Mouse (Mus musculus): ENCODE results near the gene Maea. TPM values are rescaled to one million over a fixed set of nuclear protein-coding genes. Genes with fewer than 3 reads are reported as not detected.

The Maea gene
- 97.9 and 133 TPM in 2 replicates for polyA plus RNA-seq (2014; fragmentation: Nextera tagmentation; extraction: Ambion mirVana)

GRCm38 (mm10) chr5:33335273-33335976 is at the start of gene Maea:
Maea (plus strand) TSS chr5:33335509.
- Histone ChIP-seq H3K27me3 (ENCODE audit: control insufficient read depth, insufficient read depth, low read length) (no peaks in the 10 kb centered on the region), H3K4me2 (replicated peaks; ENCODE audit: low read depth, low read length) (peak within 1 kb of the TSS; percentile 88), H3K4me1 (ENCODE audit: control insufficient read depth, insufficient read depth, low read length) (peaks cover 13% of the 10 kb centered on the region), H3K9ac (ENCODE audit: low read depth, low read length) (peak within 1 kb of the TSS; percentile 96), H3K36me3 (ENCODE audit: control insufficient read depth, insufficient read depth, low read length) (peaks cover 9% of the 10 kb centered on the region), H3K27ac (ENCODE audit: low read depth, low read length) (peak within 1 kb of the TSS; percentile 84), H3K9me3 (ENCODE audit: control insufficient read depth, low read length) (no peaks in the 10 kb centered on the region), H3K4me3 (ENCODE audit: low read length) (peak within 1 kb of the TSS; percentile 99)
- under 1% methylated on average over 71 of the region's 71 CpGs for WGBS
- peak; percentile 100 for ATAC-seq (ENCODE audit: low FRiP score, low TSS enrichment)

DNA sequence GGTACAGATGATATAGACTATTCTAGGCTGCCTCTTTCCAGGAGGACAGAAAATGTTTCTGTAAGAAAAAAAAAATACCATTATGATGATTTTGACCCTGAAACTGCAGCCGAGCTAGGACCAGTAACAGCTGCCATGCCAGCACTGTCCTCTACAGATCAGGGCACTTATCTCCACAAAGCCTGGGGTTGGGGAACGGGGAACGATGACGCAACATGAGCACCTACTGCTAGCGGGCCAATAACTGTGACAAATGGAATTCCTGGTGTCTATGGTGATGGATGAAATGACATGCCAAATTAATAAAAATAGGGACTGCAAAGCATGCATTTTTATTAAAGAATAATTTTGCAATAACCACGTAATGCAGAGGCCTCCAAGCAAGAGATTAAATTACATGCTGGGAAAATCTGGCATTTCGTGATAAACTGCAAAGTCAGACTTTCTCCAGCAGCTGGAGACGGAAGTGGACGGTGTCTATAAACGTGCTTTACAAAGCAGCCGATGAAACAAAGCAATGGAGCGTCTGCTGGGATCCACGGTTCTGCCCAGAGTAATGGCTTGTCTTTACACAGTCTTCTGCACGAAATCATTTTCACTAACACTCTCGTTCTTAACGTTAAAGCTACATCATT is 41.4 kb upstream of the Maea start:
- H3K9me3 ChIP-seq (ENCODE audit: control insufficient read depth, low read length), result no peaks in the 10 kb centered on the region
- no peak overlapping the region for H3K4me3 ChIP-seq (ENCODE audit: low read length)
- no peaks in the 10 kb centered on the region for H3K27me3 ChIP-seq (ENCODE audit: control insufficient read depth, insufficient read depth, low read length)
- H3K36me3 ChIP-seq (ENCODE audit: control insufficient read depth, insufficient read depth, low read length), result no peaks in the 10 kb centered on the region
- 60% methylated on average over 16 of the region's 16 CpGs for whole genome bisulfite sequencing
- no peaks in the 10 kb centered on the region for H3K4me1 ChIP-seq (ENCODE audit: control insufficient read depth, insufficient read depth, low read length)
- no peak overlapping the region for H3K9ac ChIP-seq (ENCODE audit: low read depth, low read length)
- no peak overlapping the region for H3K4me2 ChIP-seq (replicated peaks; ENCODE audit: low read depth, low read length)
- no peak overlapping the region for H3K27ac ChIP-seq (ENCODE audit: low read depth, low read length)
- ATAC-seq (ENCODE audit: low FRiP score, low TSS enrichment), result no peak

GRCm38 (mm10) chr5:33297164-33297563 is 38.1 kb upstream of the Maea start:
- no peaks in the 10 kb centered on the region for H3K36me3 ChIP-seq (ENCODE audit: control insufficient read depth, insufficient read depth, low read length)
- 70% methylated on average over 6 of the region's 6 CpGs for WGBS
- ATAC-seq (ENCODE audit: low FRiP score, low TSS enrichment), result no peak

GRCm38 (mm10) chr5:33301801-33302200 is 33.5 kb upstream of the Maea start:
- ATAC-seq (ENCODE audit: low FRiP score, low TSS enrichment), result no peak
- WGBS, result 88% methylated on average over 2 of the region's 2 CpGs
- Histone ChIP-seq H3K36me3 (ENCODE audit: control insufficient read depth, insufficient read depth, low read length) (no peaks in the 10 kb centered on the region), H3K4me3 (ENCODE audit: low read length) (no peak overlapping the region), H3K27me3 (ENCODE audit: control insufficient read depth, insufficient read depth, low read length) (no peaks in the 10 kb centered on the region), H3K4me2 (replicated peaks; ENCODE audit: low read depth, low read length) (no peak overlapping the region), H3K27ac (ENCODE audit: low read depth, low read length) (no peak overlapping the region), H3K4me1 (ENCODE audit: control insufficient read depth, insufficient read depth, low read length) (no peaks in the 10 kb centered on the region), H3K9me3 (ENCODE audit: control insufficient read depth, low read length) (no peaks in the 10 kb centered on the region), H3K9ac (ENCODE audit: low read depth, low read length) (no peak overlapping the region)

More at GRCm38 (mm10) chr5:33297164-33297563, 38.1 kb upstream of the Maea start:
- H3K27me3 ChIP-seq (ENCODE audit: control insufficient read depth, insufficient read depth, low read length), result no peaks in the 10 kb centered on the region
- H3K4me1 ChIP-seq (ENCODE audit: control insufficient read depth, insufficient read depth, low read length), result no peaks in the 10 kb centered on the region
- H3K4me3 ChIP-seq (ENCODE audit: low read length), result no peak overlapping the region
- no peaks in the 10 kb centered on the region for H3K9me3 ChIP-seq (ENCODE audit: control insufficient read depth, low read length)
- no peak overlapping the region for H3K4me2 ChIP-seq (replicated peaks; ENCODE audit: low read depth, low read length)
- no peak overlapping the region for H3K27ac ChIP-seq (ENCODE audit: low read depth, low read length)
- no peak overlapping the region for H3K9ac ChIP-seq (ENCODE audit: low read depth, low read length)

GRCm38 (mm10) chr5:33310704-33311462 is 24.4 kb upstream of the Maea start:
- Histone ChIP-seq H3K36me3 (ENCODE audit: control insufficient read depth, insufficient read depth, low read length) (no peaks in the 10 kb centered on the region), H3K4me1 (ENCODE audit: control insufficient read depth, insufficient read depth, low read length) (no peaks in the 10 kb centered on the region), H3K4me2 (replicated peaks; ENCODE audit: low read depth, low read length) (no peak overlapping the region), H3K4me3 (ENCODE audit: low read length) (no peak overlapping the region), H3K9me3 (ENCODE audit: control insufficient read depth, low read length) (no peaks in the 10 kb centered on the region), H3K27ac (ENCODE audit: low read depth, low read length) (no peak overlapping the region), H3K27me3 (ENCODE audit: control insufficient read depth, insufficient read depth, low read length) (no peaks in the 10 kb centered on the region), H3K9ac (ENCODE audit: low read depth, low read length) (no peak overlapping the region)
- 65% methylated on average over 3 of the region's 3 CpGs for WGBS
- ATAC-seq (ENCODE audit: low FRiP score, low TSS enrichment), result no peak

DNA sequence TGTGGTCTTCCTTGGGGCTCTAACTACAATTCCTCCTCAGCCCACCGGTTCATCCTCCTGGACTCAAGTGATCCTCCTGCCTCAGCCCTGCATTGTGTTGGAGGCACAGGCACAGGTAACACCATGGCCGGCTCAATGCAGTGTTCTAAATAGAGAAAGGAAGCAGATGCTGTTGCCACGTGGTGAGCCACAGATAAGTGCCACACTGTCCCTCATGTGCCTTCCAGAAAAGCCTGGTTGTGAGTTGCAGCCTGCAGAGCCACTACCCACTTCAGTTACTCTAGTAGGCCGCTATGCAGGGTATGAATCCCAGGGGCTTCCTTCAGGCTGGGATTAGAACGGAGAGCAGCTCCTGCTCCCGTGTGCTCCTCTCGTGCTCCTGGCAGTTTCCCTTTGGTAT is 23.1 kb upstream of the Maea start:
- H3K27me3 ChIP-seq (ENCODE audit: control insufficient read depth, insufficient read depth, low read length), result no peaks in the 10 kb centered on the region
- no peaks in the 10 kb centered on the region for H3K4me1 ChIP-seq (ENCODE audit: control insufficient read depth, insufficient read depth, low read length)
- ATAC-seq (ENCODE audit: low FRiP score, low TSS enrichment), result no peak
- no peak overlapping the region for H3K9ac ChIP-seq (ENCODE audit: low read depth, low read length)
- no peak overlapping the region for H3K4me3 ChIP-seq (ENCODE audit: low read length)
- 85% methylated on average over 7 of the region's 7 CpGs for WGBS
- H3K9me3 ChIP-seq (ENCODE audit: control insufficient read depth, low read length), result no peaks in the 10 kb centered on the region
- H3K36me3 ChIP-seq (ENCODE audit: control insufficient read depth, insufficient read depth, low read length), result no peaks in the 10 kb centered on the region
- H3K27ac ChIP-seq (ENCODE audit: low read depth, low read length), result no peak overlapping the region
- H3K4me2 ChIP-seq (replicated peaks; ENCODE audit: low read depth, low read length), result no peak overlapping the region

- ATAC-seq (ENCODE audit: low FRiP score, low TSS enrichment), result no peak
- H3K9ac ChIP-seq (ENCODE audit: low read depth, low read length), result no peak overlapping the region
- no peaks in the 10 kb centered on the region for H3K9me3 ChIP-seq (ENCODE audit: control insufficient read depth, low read length)
- WGBS, result 50% methylated on average over 2 of the region's 2 CpGs
- H3K27ac ChIP-seq (ENCODE audit: low read depth, low read length), result no peak overlapping the region
- H3K4me3 ChIP-seq (ENCODE audit: low read length), result no peak overlapping the region
- H3K4me1 ChIP-seq (ENCODE audit: control insufficient read depth, insufficient read depth, low read length), result no peaks in the 10 kb centered on the region
- no peaks in the 10 kb centered on the region for H3K36me3 ChIP-seq (ENCODE audit: control insufficient read depth, insufficient read depth, low read length)
- no peaks in the 10 kb centered on the region for H3K27me3 ChIP-seq (ENCODE audit: control insufficient read depth, insufficient read depth, low read length)
- H3K4me2 ChIP-seq (replicated peaks; ENCODE audit: low read depth, low read length), result no peak overlapping the region
Measured at GRCm38 (mm10) chr5:33324491-33324890, 10.8 kb upstream of the Maea start.

- Histone ChIP-seq H3K36me3 (ENCODE audit: control insufficient read depth, insufficient read depth, low read length) (peaks cover 9% of the 10 kb centered on the region), H3K4me2 (replicated peaks; ENCODE audit: low read depth, low read length) (peak overlapping the region; percentile 52), H3K27me3 (ENCODE audit: control insufficient read depth, insufficient read depth, low read length) (no peaks in the 10 kb centered on the region), H3K27ac (ENCODE audit: low read depth, low read length) (peak overlapping the region; percentile 84), H3K4me1 (ENCODE audit: control insufficient read depth, insufficient read depth, low read length) (peaks cover 13% of the 10 kb centered on the region), H3K9me3 (ENCODE audit: control insufficient read depth, low read length) (no peaks in the 10 kb centered on the region), H3K4me3 (ENCODE audit: low read length) (peak overlapping the region; percentile 99), H3K9ac (ENCODE audit: low read depth, low read length) (peak overlapping the region; percentile 63)
- ATAC-seq (ENCODE audit: low FRiP score, low TSS enrichment), result no peak
- WGBS, result 23% methylated on average over 18 of the region's 18 CpGs
Measured at GRCm38 (mm10) chr5:33334381-33335272, 682 bp upstream of the Maea start.

All from kidney, embryonic 14.5 days (tissue).